Mouse (Mus musculus): Measurements from ENCODE around the gene Hist1h2bb. TPM values are rescaled to one million over a fixed set of nuclear protein-coding genes. Genes with fewer than 3 reads are reported as not detected.

Hist1h2bb gene
- polyA plus RNA-seq, 1 experiment from 2014 or later: 1.2 TPM

- no peak overlapping the region for H3K4me3 ChIP-seq (ENCODE audit: low read depth, low read length)
- no peaks in the 10 kb centered on the region for H3K27me3 ChIP-seq (replicated peaks; ENCODE audit: control insufficient read depth, insufficient read depth, low read length)
- no peak overlapping the region for H3K9ac ChIP-seq (ENCODE audit: low read depth, low read length)
- no peak overlapping the region for H3K4me2 ChIP-seq (ENCODE audit: low read depth, low read length)
- H3K36me3 ChIP-seq (ENCODE audit: control insufficient read depth, insufficient read depth, low read length): no peaks in the 10 kb centered on the region
- H3K4me1 ChIP-seq (ENCODE audit: control insufficient read depth, insufficient read depth, low read length): peaks cover 10% of the 10 kb centered on the region; the same call in 1 of the 2 replicates
- ATAC-seq (ENCODE audit: low read depth) (no peak), DNase-seq (ENCODE audit: low spot score) (no peak)
- H3K9me3 ChIP-seq (ENCODE audit: control insufficient read depth, low read length): no peaks in the 10 kb centered on the region
- H3K27ac ChIP-seq (replicated peaks; ENCODE audit: low read depth, low read length): no peak overlapping the region
- WGBS: 89% methylated on average over 7 of the region's 7 CpGs
Measured at GRCm38 (mm10) chr13:23705751-23706356, 40.7 kb upstream of the Hist1h2bb start.

DNA sequence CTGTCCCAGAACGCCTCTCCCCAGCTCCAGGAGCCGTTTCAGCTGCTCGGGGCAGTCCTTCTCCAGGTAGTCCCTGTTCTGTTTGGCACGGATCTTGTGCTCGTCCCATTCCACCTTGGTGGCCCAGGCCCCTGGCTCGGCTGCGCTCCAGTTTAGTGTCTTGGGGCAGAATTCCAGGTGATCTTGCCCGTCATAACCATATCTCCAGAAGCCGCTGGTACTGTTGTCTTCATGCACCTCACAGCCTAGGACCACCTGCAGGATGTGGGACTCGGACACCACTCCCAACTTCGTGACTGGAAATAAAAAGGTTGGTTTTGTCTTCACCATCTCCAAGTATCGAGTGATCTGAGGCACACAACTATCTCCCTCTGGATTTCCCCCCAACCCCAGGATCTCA lies 39.8 kb upstream of the Hist1h2bb start:
- Histone ChIP-seq H3K36me3 (ENCODE audit: control insufficient read depth, insufficient read depth, low read length) (no peaks in the 10 kb centered on the region), H3K9me3 (ENCODE audit: control insufficient read depth, low read length) (no peaks in the 10 kb centered on the region), H3K4me3 (ENCODE audit: low read depth, low read length) (no peak overlapping the region), H3K27ac (replicated peaks; ENCODE audit: low read depth, low read length) (no peak overlapping the region), H3K27me3 (replicated peaks; ENCODE audit: control insufficient read depth, insufficient read depth, low read length) (no peaks in the 10 kb centered on the region), H3K9ac (ENCODE audit: low read depth, low read length) (no peak overlapping the region), H3K4me2 (ENCODE audit: low read depth, low read length) (no peak overlapping the region), H3K4me1 (ENCODE audit: control insufficient read depth, insufficient read depth, low read length) (peaks cover 10% of the 10 kb centered on the region; the same call in 1 of the 2 replicates)
- 89% methylated on average over 12 of the region's 12 CpGs for WGBS
- DNase-seq (ENCODE audit: low spot score) (no peak), ATAC-seq (ENCODE audit: low read depth) (no peak)

DNA sequence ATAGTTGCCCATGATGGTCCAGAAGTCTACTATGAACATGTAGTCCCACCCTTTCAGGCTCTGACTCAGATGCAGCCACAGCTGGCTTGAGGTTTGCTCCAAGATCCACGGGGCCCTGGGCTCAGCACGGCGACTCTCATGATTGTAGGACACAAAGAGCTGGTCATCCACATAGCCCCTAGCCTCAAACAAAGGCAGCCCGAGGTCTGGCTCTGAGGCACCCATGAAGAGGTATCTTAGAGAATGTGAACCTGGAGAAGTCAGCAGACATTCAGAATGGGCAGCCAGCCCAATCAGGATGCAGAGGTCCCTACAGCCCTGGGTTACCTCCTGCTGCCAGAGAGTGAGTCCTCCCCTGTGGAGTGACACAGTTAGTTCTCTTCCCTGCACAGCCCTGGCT lies 38.5 kb upstream of the Hist1h2bb start:
- peaks cover 10% of the 10 kb centered on the region; the same call in 1 of the 2 replicates for H3K4me1 ChIP-seq (ENCODE audit: control insufficient read depth, insufficient read depth, low read length)
- no peak overlapping the region for H3K9ac ChIP-seq (ENCODE audit: low read depth, low read length)
- no peak overlapping the region for H3K27ac ChIP-seq (replicated peaks; ENCODE audit: low read depth, low read length)
- no peak overlapping the region for H3K4me3 ChIP-seq (ENCODE audit: low read depth, low read length)
- H3K4me2 ChIP-seq (ENCODE audit: low read depth, low read length): no peak overlapping the region
- no peaks in the 10 kb centered on the region for H3K9me3 ChIP-seq (ENCODE audit: control insufficient read depth, low read length)
- WGBS: 80% methylated on average over 4 of the region's 4 CpGs
- no peaks in the 10 kb centered on the region for H3K36me3 ChIP-seq (ENCODE audit: control insufficient read depth, insufficient read depth, low read length)
- ATAC-seq (ENCODE audit: low read depth): no peak
- H3K27me3 ChIP-seq (replicated peaks; ENCODE audit: control insufficient read depth, insufficient read depth, low read length): no peaks in the 10 kb centered on the region
- DNase-seq (ENCODE audit: low spot score): no peak

DNA sequence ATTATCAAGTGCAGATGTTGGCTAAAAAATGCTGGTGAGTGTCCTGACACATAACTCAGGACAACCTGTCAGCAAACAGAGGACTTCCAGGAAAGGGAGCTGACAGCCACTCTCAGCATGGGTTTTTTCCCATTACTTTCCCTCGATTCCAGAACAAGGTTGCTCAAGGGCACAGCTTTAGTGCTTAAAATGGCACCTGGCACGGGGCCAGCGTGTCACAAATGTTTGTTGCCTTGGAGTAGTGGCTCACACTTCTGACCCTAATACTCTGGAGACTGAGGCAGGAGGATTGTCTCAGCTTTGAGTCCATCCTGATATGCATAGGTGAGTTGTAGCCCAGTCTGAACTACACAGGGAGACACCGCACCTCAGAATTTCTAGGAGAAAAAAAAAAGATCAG lies 37.9 kb upstream of the Hist1h2bb start:
- 52% methylated on average over 4 of the region's 4 CpGs for WGBS
- no peaks in the 10 kb centered on the region for H3K27me3 ChIP-seq (replicated peaks; ENCODE audit: control insufficient read depth, insufficient read depth, low read length)
- no peak overlapping the region for H3K9ac ChIP-seq (ENCODE audit: low read depth, low read length)
- no peak for ATAC-seq (ENCODE audit: low read depth)
- H3K27ac ChIP-seq (replicated peaks; ENCODE audit: low read depth, low read length): no peak overlapping the region
- H3K36me3 ChIP-seq (ENCODE audit: control insufficient read depth, insufficient read depth, low read length): no peaks in the 10 kb centered on the region
- H3K4me1 ChIP-seq (ENCODE audit: control insufficient read depth, insufficient read depth, low read length): peaks cover 10% of the 10 kb centered on the region; the same call in 1 of the 2 replicates
- no peaks in the 10 kb centered on the region for H3K9me3 ChIP-seq (ENCODE audit: control insufficient read depth, low read length)
- DNase-seq (ENCODE audit: low spot score): no peak
- no peak overlapping the region for H3K4me3 ChIP-seq (ENCODE audit: low read depth, low read length)
- no peak overlapping the region for H3K4me2 ChIP-seq (ENCODE audit: low read depth, low read length)

DNA sequence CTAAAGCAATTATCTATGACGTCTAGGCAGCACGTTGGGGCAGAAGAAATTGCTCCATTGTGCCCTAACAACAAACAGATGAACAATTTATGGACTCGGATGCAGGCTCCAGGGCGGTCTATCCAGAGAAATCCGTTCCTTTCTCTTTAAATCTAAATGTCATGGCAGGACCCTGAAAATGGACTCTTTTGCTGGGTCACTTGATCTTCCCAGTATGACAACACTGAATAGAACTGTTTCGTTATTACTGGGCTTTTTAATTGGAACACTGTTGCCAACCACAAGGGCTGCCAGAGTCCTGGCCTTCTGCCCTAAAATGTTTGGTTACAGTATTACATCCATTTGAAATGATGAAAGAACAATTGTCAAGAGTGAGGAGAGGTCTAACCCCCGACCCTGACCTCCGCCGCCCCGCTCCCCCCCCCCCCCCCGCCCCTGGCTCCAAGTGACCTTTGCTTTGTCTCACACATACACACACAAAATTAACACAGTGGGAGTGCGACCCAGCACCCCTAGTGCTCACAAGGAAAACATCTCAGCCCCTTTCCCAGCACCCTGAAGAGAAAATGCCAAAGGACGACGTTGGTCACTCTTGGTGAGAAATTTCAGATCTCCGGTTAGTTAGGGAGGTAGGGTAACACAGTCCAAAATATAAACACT lies 36.7 kb upstream of the Hist1h2bb start:
- WGBS: 17% methylated on average over 14 of the region's 15 CpGs
- no peak overlapping the region for H3K27ac ChIP-seq (replicated peaks; ENCODE audit: low read depth, low read length)
- H3K4me2 ChIP-seq (ENCODE audit: low read depth, low read length): peak overlapping the region; percentile 86
- H3K9ac ChIP-seq (ENCODE audit: low read depth, low read length): peak overlapping the region; percentile 66
- no peaks in the 10 kb centered on the region for H3K36me3 ChIP-seq (ENCODE audit: control insufficient read depth, insufficient read depth, low read length)
- peak; percentile 29 for DNase-seq (ENCODE audit: low spot score)
- H3K9me3 ChIP-seq (ENCODE audit: control insufficient read depth, low read length): no peaks in the 10 kb centered on the region
- H3K27me3 ChIP-seq (replicated peaks; ENCODE audit: control insufficient read depth, insufficient read depth, low read length): no peaks in the 10 kb centered on the region
- H3K4me1 ChIP-seq (ENCODE audit: control insufficient read depth, insufficient read depth, low read length): peaks cover 10% of the 10 kb centered on the region; the same call in 1 of the 2 replicates
- ATAC-seq (ENCODE audit: low read depth): 0 out of 2 replicates have a peak, but pooled peaks have one; percentile 33
- peak overlapping the region; percentile 46 for H3K4me3 ChIP-seq (ENCODE audit: low read depth, low read length)

- peak within 1 kb of the TSS; percentile 46 for H3K4me3 ChIP-seq (ENCODE audit: low read depth, low read length)
- peak within 1 kb of the TSS; percentile 66 for H3K9ac ChIP-seq (ENCODE audit: low read depth, low read length)
- WGBS: 5% methylated on average over 13 of the region's 17 CpGs
- ATAC-seq (ENCODE audit: low read depth) (peak; percentile 41; the same call in 1 of the 2 replicates), DNase-seq (ENCODE audit: low spot score) (peak; percentile 64)
- no peaks in the 10 kb centered on the region for H3K27me3 ChIP-seq (replicated peaks; ENCODE audit: control insufficient read depth, insufficient read depth, low read length)
- H3K36me3 ChIP-seq (ENCODE audit: control insufficient read depth, insufficient read depth, low read length): no peaks in the 10 kb centered on the region
- H3K4me1 ChIP-seq (ENCODE audit: control insufficient read depth, insufficient read depth, low read length): peaks cover 10% of the 10 kb centered on the region; the same call in 1 of the 2 replicates
- no peak within 1 kb of the TSS for H3K27ac ChIP-seq (replicated peaks; ENCODE audit: low read depth, low read length)
- no peaks in the 10 kb centered on the region for H3K9me3 ChIP-seq (ENCODE audit: control insufficient read depth, low read length)
- peak within 1 kb of the TSS; percentile 86 for H3K4me2 ChIP-seq (ENCODE audit: low read depth, low read length)
Measured at GRCm38 (mm10) chr13:23710374-23711089, 36.0 kb upstream of the Hist1h2bb start, which contains the start of gene Hfe. Gene Hfe (minus strand): TSS chr13:23710854.

- 84% methylated on average over 5 of the region's 5 CpGs for WGBS
- Histone ChIP-seq H3K4me3 (ENCODE audit: low read depth, low read length) (no peak overlapping the region), H3K27ac (replicated peaks; ENCODE audit: low read depth, low read length) (no peak overlapping the region), H3K9me3 (ENCODE audit: control insufficient read depth, low read length) (no peaks in the 10 kb centered on the region), H3K36me3 (ENCODE audit: control insufficient read depth, insufficient read depth, low read length) (no peaks in the 10 kb centered on the region), H3K4me1 (ENCODE audit: control insufficient read depth, insufficient read depth, low read length) (no peaks in the 10 kb centered on the region), H3K9ac (ENCODE audit: low read depth, low read length) (no peak overlapping the region), H3K27me3 (replicated peaks; ENCODE audit: control insufficient read depth, insufficient read depth, low read length) (no peaks in the 10 kb centered on the region), H3K4me2 (ENCODE audit: low read depth, low read length) (no peak overlapping the region)
- DNase-seq (ENCODE audit: low spot score): no peak
- no peak for ATAC-seq (ENCODE audit: low read depth)
Measured at GRCm38 (mm10) chr13:23716261-23717042, 30.1 kb upstream of the Hist1h2bb start.

DNA sequence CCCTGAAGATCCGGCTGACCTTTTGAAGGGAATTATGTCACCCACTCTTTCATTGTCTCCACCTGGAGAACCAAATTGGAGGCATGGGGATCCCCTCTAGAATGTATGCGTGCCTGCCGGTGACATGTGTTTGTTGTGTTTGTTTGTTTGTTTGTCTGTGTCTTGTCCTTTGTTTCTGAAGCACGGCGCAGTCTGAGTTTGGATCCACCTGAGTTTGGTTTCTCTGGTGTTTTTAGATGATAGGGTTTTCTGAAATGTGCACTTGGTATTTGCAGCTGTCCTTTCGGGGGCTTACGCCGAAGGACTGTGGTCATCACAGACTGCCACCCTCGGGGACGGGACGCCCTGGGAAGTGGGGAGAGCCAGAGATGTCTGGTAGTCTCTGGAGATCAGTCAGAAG lies 29.4 kb upstream of the Hist1h2bb start:
- H3K4me1 ChIP-seq (ENCODE audit: control insufficient read depth, insufficient read depth, low read length): no peaks in the 10 kb centered on the region
- WGBS: 57% methylated on average over 11 of the region's 11 CpGs
- no peak overlapping the region for H3K4me3 ChIP-seq (ENCODE audit: low read depth, low read length)
- no peak overlapping the region for H3K27ac ChIP-seq (replicated peaks; ENCODE audit: low read depth, low read length)
- no peaks in the 10 kb centered on the region for H3K36me3 ChIP-seq (ENCODE audit: control insufficient read depth, insufficient read depth, low read length)
- H3K27me3 ChIP-seq (replicated peaks; ENCODE audit: control insufficient read depth, insufficient read depth, low read length): no peaks in the 10 kb centered on the region
- no peaks in the 10 kb centered on the region for H3K9me3 ChIP-seq (ENCODE audit: control insufficient read depth, low read length)
- no peak overlapping the region for H3K4me2 ChIP-seq (ENCODE audit: low read depth, low read length)
- DNase-seq (ENCODE audit: low spot score) (no peak), ATAC-seq (ENCODE audit: low read depth) (no peak)
- H3K9ac ChIP-seq (ENCODE audit: low read depth, low read length): no peak overlapping the region

All from embryonic facial prominence, embryonic 14.5 days (tissue).